Mouse (Mus musculus): Measurements from ENCODE around the gene Pde4c. TPM values are rescaled to one million over a fixed set of nuclear protein-coding genes. Genes with fewer than 3 reads are reported as not detected.
A peak's percentile ranks its signal among the peaks of the same experiment; 100 is the strongest.

Pde4c gene
- total RNA-seq, 1 experiment from 2014 or later = 1.9 TPM

DNA sequence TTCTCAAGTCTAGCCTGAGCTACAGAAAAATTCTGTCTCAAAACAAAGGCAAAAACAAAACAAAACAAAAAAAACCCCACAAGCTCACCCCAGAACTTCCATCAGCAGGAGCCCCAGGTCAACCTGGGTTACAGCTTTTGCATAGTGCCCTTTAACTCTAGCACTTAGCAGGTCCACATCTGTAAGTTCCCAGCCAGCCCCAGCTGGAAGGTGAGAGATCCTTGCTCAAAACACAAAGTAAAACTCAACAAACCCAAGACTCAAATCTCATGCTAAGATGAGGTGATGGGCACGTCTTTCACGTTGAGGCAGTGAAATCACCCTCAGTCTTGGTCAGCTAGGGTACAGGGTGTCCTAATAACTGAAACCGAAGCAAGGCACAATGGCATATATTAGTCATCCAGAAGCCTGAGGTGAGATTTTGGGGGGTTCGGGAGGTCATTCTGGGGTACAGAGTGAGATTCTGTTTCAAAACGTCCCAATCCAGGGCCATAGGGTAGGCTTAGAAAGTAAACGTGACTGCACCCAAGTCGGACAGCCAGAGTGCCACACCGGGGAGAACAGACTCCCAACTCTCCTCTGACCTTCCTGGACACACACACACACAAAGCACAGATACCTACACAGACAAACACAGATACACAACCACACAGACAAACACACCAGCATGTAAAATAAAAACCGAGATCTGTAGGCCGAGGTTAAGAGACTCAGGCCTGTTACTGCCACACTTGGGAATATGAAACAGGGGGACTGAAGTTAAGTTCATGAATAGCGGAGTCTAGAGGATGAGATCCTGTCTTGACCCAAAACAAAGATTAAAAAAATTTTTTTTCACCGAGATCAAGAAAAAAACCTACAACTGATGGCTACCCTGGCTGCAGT, 25.9 kb upstream of the Pde4c start:
- DNase-seq = no peak

- DNase-seq = peak; percentile 100
Observed at GRCm38 (mm10) chr8:70698310-70699109, 25.0 kb upstream of the Pde4c start, which contains the start of gene Jund. Gene Jund, plus strand, starts transcription at chr8:70698949.

- peak; percentile 73 for DNase-seq
Observed at GRCm38 (mm10) chr8:70699116-70699833, 24.2 kb upstream of the Pde4c start.

GRCm38 (mm10) chr8:70699834-70700554, 23.5 kb upstream of the Pde4c start:
- DNase-seq = peak; percentile 90

DNA sequence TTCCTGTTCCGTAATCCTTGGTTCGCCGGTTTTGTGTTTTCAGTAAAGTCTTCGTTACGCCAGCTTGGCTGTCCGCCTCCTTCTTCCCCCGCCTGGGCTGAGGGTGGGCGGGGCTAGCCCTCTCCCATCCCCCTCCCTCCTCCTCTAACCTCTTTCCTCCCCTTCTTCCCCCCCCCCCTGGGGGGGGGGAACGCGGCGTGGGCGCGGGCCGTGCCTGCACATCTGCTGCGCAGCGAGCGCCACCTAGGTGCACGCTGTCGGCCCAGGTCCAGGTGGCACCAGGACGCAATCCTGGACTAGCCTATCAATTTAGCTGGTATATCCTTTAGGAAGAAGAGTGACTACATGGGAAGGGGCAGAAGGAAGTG, 23.0 kb upstream of the Pde4c start:
- DNase-seq = peak; percentile 95

GRCm38 (mm10) chr8:70701048-70701981, 22.2 kb upstream of the Pde4c start:
- no peak for DNase-seq

DNA sequence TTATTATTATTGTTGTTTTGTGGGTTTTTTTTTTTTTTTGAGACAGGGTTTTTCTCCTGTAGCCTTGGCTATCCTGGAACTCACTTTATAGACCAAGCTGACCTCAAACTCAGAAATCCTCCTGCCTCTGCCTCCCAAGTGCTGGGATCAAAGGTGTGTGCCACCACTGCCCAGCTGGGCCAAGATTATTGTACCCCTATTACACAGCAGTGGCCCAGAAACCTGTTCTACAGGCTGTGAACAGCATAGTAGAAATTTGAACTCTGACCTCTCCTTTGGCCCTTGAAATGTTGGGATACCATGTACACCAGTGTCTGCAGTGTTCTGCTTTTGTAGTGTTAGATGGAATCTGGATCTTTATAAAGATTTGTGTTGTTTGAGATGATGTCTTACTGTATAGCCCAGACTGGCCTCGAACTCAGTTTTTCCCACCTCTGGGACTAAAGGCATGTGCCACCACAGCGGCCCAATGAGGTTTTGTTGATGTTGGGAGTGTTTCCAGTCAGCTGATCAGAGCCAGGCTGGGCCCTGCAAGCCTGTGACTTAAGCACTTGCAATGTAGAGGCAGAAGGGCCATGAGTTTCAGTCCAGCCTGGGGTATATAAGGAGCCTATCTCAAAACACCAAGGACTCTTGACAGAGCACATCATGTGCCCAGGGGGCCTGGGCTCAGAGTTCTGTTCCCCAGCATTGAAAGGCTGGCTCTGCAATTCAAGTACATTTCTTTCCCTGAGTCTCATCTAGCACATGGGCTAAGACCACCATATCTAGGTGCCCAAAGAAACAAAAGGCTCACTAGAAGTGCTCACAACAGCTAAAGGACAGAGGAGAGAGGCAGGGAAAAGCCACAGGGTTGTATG, 21.3 kb upstream of the Pde4c start:
- no peak for DNase-seq

DNA sequence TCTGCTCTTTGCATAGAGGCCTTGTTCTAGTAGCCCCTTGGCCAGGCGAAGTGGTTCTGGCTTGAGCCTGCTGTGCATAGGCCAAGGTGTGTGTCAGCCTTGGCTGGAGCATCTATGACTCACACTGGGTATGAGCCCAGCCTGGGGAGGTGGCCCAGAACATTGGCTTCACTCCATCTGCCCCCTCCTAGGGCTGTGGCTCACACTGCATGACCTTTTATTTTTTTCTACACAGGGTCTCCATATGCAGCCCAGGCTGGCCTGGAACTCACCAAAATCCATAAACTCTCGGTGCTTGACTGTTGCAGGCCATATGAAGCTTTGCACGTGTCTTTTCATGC, 20.7 kb upstream of the Pde4c start:
- peak; percentile 83 for DNase-seq

- DNase-seq = no peak
Observed at GRCm38 (mm10) chr8:70703287-70703686, 20.2 kb upstream of the Pde4c start, which contains the start of gene Iqcn. Gene Iqcn, plus strand, starts transcription at chr8:70703457.

GRCm38 (mm10) chr8:70708281-70708680, 15.2 kb upstream of the Pde4c start:
- peak; percentile 70 for DNase-seq

DNA sequence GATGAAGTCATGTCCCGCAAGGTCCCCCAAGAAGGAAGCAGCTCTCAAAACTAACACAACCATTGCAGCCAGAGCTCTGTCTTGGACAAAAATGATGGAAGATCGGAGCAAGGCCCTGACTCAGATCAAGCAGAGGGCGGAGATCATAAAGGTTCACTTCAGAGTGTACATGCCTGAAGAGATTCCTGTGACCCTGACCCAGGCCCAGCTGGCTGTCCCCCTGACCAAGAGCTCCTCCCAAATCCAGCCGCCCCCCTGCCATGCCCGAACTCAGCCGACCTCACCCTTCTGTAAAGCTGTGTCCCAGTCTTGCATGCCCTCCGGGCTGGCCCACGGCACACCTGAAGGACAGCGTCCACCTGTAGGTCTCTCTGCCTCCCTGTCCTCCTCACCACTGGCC, 13.7 kb upstream of the Pde4c start:
- no peak for DNase-seq

DNA sequence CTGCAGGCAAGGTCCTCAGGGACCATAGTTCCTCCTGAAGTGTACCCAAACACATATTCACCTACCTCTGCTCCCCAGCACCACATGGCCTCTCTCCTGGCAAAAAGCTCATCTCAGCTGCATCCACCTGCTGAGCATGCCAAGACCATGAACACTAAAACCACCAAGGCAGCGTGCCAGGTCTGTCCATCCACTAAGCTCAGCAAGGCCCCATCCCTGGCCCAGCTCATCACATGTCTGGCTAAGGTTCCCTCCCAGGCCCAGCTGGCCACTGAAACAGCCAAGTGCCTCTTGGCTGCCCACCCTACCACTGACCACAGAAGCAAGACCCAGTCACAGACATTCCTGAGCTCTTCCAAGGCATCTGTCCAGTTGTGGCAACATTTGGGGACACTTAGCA, 13.2 kb upstream of the Pde4c start:
- DNase-seq = peak; percentile 52

DNA sequence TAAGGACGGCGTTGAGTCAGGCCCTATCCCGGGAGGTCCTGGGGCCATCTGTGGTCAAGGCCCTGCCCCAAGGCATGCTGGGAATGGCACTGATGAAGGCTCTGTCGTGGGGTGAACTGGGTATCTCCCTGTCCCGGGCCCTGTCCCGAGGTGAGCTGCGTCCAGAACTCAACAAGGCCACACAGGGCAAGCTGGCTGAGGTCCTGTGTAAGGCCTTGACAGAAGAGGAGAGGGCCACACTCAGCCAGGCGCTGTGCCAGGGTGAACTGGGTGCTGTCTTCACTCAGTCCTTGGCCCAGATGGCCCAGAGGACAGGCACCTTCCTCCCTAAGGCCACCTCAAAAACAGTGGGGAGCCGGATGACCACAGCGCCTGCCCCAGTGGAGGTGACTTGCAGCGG, 12.5 kb upstream of the Pde4c start:
- DNase-seq = peak; percentile 83

GRCm38 (mm10) chr8:70713991-70714390, 9.5 kb upstream of the Pde4c start:
- DNase-seq = no peak

DNA sequence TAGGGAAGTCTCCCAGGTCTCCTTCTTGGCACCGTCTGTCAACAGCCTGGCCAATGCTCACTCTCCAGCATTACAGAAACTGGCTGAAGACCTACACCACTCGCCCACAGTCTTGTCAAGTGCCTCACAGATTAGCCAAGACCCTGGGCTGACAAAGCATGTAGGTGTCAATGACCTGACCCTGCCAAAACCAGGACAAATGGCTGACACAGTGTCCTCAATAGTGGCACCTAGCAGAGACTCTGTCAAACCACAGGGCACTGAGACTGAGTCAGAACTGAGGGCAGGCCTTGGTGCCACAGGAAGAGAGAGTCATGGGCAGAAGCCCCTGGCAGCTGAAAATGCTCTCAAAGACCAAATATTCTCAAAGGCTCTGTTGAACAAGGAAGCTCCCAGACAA, 8.4 kb upstream of the Pde4c start:
- no peak for DNase-seq

DNA sequence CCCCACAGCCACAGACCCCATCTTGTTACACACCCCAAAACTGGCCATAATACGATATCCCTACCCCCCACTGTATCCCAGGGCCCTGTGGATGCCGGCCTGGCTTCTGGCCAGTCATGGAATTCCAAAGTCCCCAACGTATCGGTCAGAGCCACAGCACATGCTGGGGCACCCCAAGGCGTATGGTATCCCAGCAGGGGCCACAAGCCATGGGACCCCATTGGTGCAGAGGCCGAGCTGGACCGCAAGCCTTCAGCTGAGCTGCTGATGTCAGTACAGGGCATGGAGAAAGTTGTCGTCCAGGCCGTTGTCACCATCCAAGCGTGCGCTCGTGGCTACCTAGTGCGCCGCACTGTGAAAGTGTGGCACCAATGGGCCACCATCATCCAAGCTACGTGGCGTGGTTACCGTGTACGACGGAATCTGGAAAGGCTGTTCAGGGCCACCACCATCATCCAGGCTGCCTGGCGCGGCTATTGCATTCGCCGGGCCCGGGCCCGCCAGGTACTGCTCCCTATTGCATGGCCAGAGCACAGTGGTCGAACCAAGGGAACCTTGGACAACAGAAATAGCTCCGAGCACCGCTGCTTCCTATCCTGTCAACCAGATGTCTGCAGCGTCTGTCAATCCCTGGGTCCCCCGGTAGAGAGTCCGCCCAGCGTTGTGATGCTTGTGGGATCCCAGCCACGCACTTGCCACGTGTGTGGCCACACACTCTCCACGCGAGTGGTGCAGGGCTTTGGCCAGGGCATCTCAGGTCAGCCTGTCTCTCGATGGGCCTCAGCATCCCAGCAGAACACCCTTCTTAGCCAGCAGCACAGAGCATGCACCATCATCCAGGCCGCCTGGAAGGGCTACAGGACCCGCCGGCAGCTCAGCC, 6.8 kb upstream of the Pde4c start:
- peak; percentile 2 for DNase-seq

DNA sequence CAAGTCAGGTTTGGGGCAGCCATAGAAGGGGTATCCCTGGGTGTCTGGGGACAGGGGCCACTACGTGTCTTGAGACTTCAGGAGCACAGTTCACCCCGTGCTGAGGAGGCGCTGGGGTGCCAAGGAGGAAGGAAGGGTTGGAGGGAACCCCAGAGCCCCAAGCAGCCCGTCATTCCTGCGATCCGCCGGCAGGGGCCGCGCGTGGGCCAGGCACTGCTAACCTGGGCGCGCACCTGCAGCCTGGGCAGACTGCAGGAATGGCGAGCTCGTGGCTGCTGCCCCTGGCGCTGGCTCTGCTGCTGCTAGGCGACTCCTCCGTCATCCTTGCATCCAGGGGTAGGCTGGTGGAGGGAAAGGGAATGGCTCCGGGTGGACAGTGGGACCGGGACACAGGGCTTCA, 5.2 kb upstream of the Pde4c start, which contains the start of gene Gm3336:
Gene Gm3336, plus strand, starts transcription at position 247 of the 400 bp plus-strand sequence.
- peak; percentile 77 for DNase-seq

- DNase-seq = no peak
Observed at GRCm38 (mm10) chr8:70719796-70720270, 3.7 kb upstream of the Pde4c start.

DNA sequence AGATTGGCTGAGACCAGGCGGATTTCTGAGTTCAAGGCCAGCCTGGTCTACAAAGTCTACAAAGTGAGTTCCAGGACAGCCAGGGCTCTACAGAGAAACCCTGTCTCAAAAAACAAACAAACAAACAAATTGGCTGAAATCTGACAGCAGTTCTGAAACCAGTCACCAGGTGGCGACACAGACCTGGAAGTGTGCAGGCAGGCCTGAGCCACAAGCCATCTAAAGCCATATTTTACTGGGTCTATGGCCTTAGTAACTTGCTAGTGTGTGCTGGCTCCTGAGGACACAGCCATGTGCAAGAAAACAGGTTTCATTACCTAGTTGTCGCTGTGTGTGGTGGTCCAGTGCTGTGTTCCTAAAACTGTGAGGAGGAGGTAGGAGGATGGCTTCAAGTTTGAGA, 2.8 kb upstream of the Pde4c start:
- peak; percentile 85 for DNase-seq
